Mouse (Mus musculus) neural tube, embryonic 14.5 days (tissue): ENCODE results near the gene Grip1. TPM values are rescaled to one million over a fixed set of nuclear protein-coding genes. Genes with fewer than 3 reads are reported as not detected.

ENCODE experiments used
- ATAC-seq: fragments of 200-750 bp; cut with Nextera tagmentation; 2 replicates; pipeline ENCODE4 v1.8.0; 2017; ENCODE audit warnings: low read depth, mild to moderate bottlenecking, moderate TSS enrichment, moderate library complexity
- H3K27ac ChIP-seq: fragments of 300-500 bp; sonication (generic); 2 replicates; pipeline ENCODE4 v1.5.1; 2014; ENCODE audit warnings: low read depth, mild to moderate bottlenecking, control low read depth, low read length, moderate library complexity, mixed read lengths
- H3K27me3 ChIP-seq: fragments of 300-500 bp; sonication (generic); 2 replicates; pipeline ENCODE4 v1.6.1; 2014; ENCODE audit warnings: low read length; ENCODE audit not compliant: control insufficient read depth, insufficient read depth
- H3K36me3 ChIP-seq: fragments of 300-500 bp; sonication (generic); 2 replicates; pipeline ENCODE4 v1.6.1; 2014; ENCODE audit warnings: low read length, mixed read lengths; ENCODE audit not compliant: control insufficient read depth, insufficient read depth
- H3K4me1 ChIP-seq: fragments of 300-500 bp; sonication (generic); 2 replicates; pipeline ENCODE4 v1.6.1; 2014; ENCODE audit warnings: low read length; ENCODE audit not compliant: control insufficient read depth, insufficient read depth
- H3K4me2 ChIP-seq: fragments of 300-500 bp; sonication (generic); 2 replicates; pipeline ENCODE4 v1.6.1; 2014; ENCODE audit warnings: mild to moderate bottlenecking, low read depth, low read length, control low read depth
- H3K4me3 ChIP-seq: fragments of 300-500 bp; sonication (generic); 2 replicates; pipeline ENCODE4 v1.5.1; 2014; ENCODE audit warnings: low read depth, low read length, control low read depth, mixed read lengths
- H3K9ac ChIP-seq: fragments of 300-500 bp; sonication (generic); replicated peaks from 2 replicates; pipeline ENCODE4 v1.6.1; 2014; ENCODE audit warnings: low read depth, mild to moderate bottlenecking, control low read depth, low read length, mixed read lengths
- H3K9me3 ChIP-seq: fragments of 300-500 bp; sonication (generic); 2 replicates; pipeline ENCODE4 v1.6.1; 2016; ENCODE audit warnings: low read length; ENCODE audit not compliant: control insufficient read depth
- WGBS: fragments of 180-500 bp; shearing (Covaris S2); extraction: QIAGEN DNeasy Blood & Tissue Kit; methylation state at CpG from one replicate; pipeline ENCODE4 v1.1.7; 2014; 5-methylcytosine and 5-hydroxymethylcytosine counted together
- polyA plus RNA-seq: library from polyadenylated mRNA; unstranded; fragments of >200 nt; fragmentation: Nextera tagmentation; extraction: Ambion mirVana; gene quantifications from 2 replicates; pipeline ENCODE4 v1.2.1, GENCODE M21; 2014

Grip1 gene
- polyA plus RNA-seq, 1 experiment from 2014 or later, result 27.0 TPM

DNA sequence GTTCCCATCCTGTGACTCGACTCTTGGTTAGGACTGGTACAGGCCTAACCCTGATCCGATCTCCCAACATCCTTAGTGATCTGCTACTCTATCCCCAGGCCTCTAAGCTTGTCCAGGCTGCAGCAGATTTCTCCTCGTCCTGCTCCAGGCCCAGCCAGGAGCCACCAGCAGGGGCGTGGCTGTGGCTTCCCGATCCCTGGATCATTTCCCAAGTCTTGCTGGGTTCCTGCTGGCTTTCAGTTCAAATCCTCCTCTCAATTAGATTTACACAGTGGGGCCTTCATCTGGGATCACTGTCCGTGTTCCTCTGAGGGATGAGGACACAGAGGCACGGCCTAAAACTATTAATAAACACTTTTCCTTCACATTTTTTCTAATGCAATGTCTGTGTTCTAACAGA lies 25.5 kb upstream of the Grip1 start:
- no peaks in the 10 kb centered on the region for H3K27me3 ChIP-seq
- no peak overlapping the region for H3K9ac ChIP-seq
- 66% methylated on average over 7 of the region's 7 CpGs for WGBS
- H3K9me3 ChIP-seq, result no peaks in the 10 kb centered on the region
- no peak overlapping the region for H3K4me3 ChIP-seq
- H3K36me3 ChIP-seq, result no peaks in the 10 kb centered on the region
- H3K27ac ChIP-seq, result no peak overlapping the region
- H3K4me2 ChIP-seq, result no peak overlapping the region
- no peak for ATAC-seq
- H3K4me1 ChIP-seq, result no peaks in the 10 kb centered on the region

- Histone ChIP-seq H3K9me3 (no peaks in the 10 kb centered on the region), H3K36me3 (no peaks in the 10 kb centered on the region), H3K4me3 (no peak overlapping the region), H3K27me3 (no peaks in the 10 kb centered on the region), H3K4me2 (no peak overlapping the region), H3K27ac (no peak overlapping the region), H3K9ac (no peak overlapping the region), H3K4me1 (no peaks in the 10 kb centered on the region)
- no peak for ATAC-seq
- 92% methylated on average over 7 of the region's 7 CpGs for WGBS
Observed at GRCm38 (mm10) chr10:119430240-119430639, 23.4 kb upstream of the Grip1 start.

DNA sequence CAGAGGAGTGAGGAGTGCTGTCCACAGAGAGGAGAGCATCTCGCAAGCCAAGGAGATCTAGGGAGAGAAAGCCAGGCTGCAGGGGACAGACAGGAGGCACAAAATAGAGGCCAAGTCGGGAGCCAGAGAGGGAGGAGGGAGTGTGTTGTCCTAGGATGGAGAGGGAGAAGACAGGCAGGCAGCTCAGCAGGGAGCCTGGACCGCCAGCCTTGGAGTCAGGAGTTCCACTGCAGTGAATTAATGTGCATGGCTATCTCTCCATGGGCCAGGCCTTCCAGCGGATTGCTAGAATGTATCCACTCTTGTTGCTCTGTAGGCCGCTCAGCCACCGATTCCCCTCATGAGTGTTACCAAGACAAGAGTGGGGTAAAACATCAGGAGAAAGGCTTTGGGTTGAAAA lies 21.8 kb upstream of the Grip1 start:
- no peak overlapping the region for H3K27ac ChIP-seq
- WGBS, result 66% methylated on average over 6 of the region's 6 CpGs
- no peaks in the 10 kb centered on the region for H3K9me3 ChIP-seq
- H3K9ac ChIP-seq, result no peak overlapping the region
- H3K27me3 ChIP-seq, result no peaks in the 10 kb centered on the region
- no peak for ATAC-seq
- H3K36me3 ChIP-seq, result no peaks in the 10 kb centered on the region
- H3K4me3 ChIP-seq, result no peak overlapping the region
- H3K4me2 ChIP-seq, result no peak overlapping the region
- no peaks in the 10 kb centered on the region for H3K4me1 ChIP-seq

DNA sequence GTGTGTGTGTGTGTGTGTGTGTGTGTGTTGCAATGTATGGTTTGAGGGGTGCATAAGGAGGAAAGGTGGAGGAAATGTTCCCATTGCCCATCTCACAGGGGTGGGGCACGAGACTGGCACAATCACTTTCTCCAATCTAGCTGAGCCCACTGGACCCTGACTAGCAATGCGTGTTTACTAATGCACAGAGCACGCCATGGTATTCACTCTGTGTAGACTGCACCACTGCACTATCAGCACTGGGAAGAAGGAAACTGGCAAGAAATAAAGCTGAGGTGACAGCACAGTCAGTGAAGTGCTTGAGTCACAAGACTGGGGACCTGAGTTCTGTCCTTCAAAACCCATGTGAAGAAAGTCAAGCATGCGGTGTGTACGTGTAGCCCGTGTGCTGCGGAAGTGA lies 17.8 kb upstream of the Grip1 start:
- no peaks in the 10 kb centered on the region for H3K9me3 ChIP-seq
- ATAC-seq, result no peak
- no peak overlapping the region for H3K4me2 ChIP-seq
- WGBS, result 94% methylated on average over 7 of the region's 7 CpGs
- no peak overlapping the region for H3K27ac ChIP-seq
- H3K9ac ChIP-seq, result no peak overlapping the region
- no peaks in the 10 kb centered on the region for H3K36me3 ChIP-seq
- no peaks in the 10 kb centered on the region for H3K4me1 ChIP-seq
- no peak overlapping the region for H3K4me3 ChIP-seq
- H3K27me3 ChIP-seq, result no peaks in the 10 kb centered on the region

DNA sequence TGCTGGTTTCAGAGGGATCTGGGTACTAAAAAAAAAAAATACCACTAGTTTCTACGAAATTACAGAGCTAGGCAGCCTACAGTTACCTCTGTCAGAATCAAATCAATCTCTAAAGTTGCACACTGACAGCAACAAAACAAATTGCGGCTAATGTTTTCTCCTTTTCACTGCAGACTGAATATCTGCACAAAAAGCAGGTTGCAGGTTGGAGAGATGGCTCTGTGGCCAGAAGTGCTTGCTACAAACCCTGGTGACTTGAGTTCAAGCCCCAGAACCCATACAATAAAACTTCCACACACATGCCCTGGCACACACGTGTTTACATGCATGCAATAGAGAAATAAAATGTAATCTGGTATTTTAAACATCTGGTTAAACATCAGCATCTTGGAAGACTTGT lies 16.3 kb upstream of the Grip1 start:
- no peak overlapping the region for H3K27ac ChIP-seq
- H3K4me3 ChIP-seq, result no peak overlapping the region
- no peaks in the 10 kb centered on the region for H3K36me3 ChIP-seq
- H3K4me2 ChIP-seq, result no peak overlapping the region
- H3K9me3 ChIP-seq, result no peaks in the 10 kb centered on the region
- no peak for ATAC-seq
- no peaks in the 10 kb centered on the region for H3K27me3 ChIP-seq
- no peaks in the 10 kb centered on the region for H3K4me1 ChIP-seq
- 80% methylated on average over 3 of the region's 3 CpGs for WGBS
- H3K9ac ChIP-seq, result no peak overlapping the region

GRCm38 (mm10) chr10:119441743-119442142 lies 11.9 kb upstream of the Grip1 start:
- H3K36me3 ChIP-seq, result no peaks in the 10 kb centered on the region
- WGBS, result 10% methylated on average over 6 of the region's 6 CpGs
- H3K27ac ChIP-seq, result no peak overlapping the region
- no peaks in the 10 kb centered on the region for H3K4me1 ChIP-seq
- no peaks in the 10 kb centered on the region for H3K9me3 ChIP-seq
- ATAC-seq, result no peak
- peak overlapping the region; percentile 14; the same call in 1 of the 2 replicates for H3K4me2 ChIP-seq
- H3K4me3 ChIP-seq, result no peak overlapping the region
- no peak overlapping the region for H3K9ac ChIP-seq
- no peaks in the 10 kb centered on the region for H3K27me3 ChIP-seq

- Histone ChIP-seq H3K9ac (no peak overlapping the region), H3K27me3 (no peaks in the 10 kb centered on the region), H3K4me2 (no peak overlapping the region), H3K4me3 (no peak overlapping the region), H3K36me3 (no peaks in the 10 kb centered on the region), H3K27ac (no peak overlapping the region), H3K9me3 (no peaks in the 10 kb centered on the region), H3K4me1 (no peaks in the 10 kb centered on the region)
- ATAC-seq, result no peak
- 89% methylated on average over 14 of the region's 14 CpGs for WGBS
Observed at GRCm38 (mm10) chr10:119447392-119447914, 6.2 kb upstream of the Grip1 start.

GRCm38 (mm10) chr10:119447930-119448329 lies 5.7 kb upstream of the Grip1 start:
- Histone ChIP-seq H3K4me2 (no peak overlapping the region), H3K4me1 (no peaks in the 10 kb centered on the region; the same call in 1 of the 2 replicates)
- 92% methylated on average over 3 of the region's 3 CpGs for WGBS

DNA sequence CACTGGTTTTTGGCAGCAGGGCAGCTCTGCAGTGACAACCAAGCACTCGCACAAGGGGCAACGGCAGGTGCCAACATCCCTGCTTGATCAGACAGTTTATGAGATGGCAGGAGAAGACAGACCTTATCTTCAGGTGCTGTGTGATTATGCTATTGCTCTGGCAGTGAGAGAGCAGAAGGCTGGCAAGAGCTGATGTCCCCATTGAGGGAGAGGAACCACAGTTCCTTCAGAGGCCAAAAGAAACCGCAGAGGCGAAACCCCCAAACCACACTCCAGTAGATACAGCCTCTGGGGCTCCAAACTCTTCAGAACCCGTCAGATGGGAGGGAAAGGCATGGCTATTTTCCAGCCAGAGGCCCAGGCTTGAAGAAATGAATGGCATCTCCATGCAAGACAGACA lies 932 bp upstream of the Grip1 start:
- H3K4me1 ChIP-seq, result peaks cover 10% of the 10 kb centered on the region
- peak overlapping the region; percentile 69 for H3K4me2 ChIP-seq
- no peaks in the 10 kb centered on the region for H3K9me3 ChIP-seq
- no peaks in the 10 kb centered on the region for H3K27me3 ChIP-seq
- no peak overlapping the region for H3K9ac ChIP-seq
- WGBS, result 43% methylated on average over 5 of the region's 5 CpGs
- 0 out of 2 replicates have a peak overlapping the region, but pooled peaks have one; percentile 16 for H3K27ac ChIP-seq
- peak overlapping the region; percentile 74 for H3K4me3 ChIP-seq
- ATAC-seq, result no peak
- H3K36me3 ChIP-seq, result no peaks in the 10 kb centered on the region

More at GRCm38 (mm10) chr10:119447930-119448329, 5.7 kb upstream of the Grip1 start:
- no peak overlapping the region for H3K27ac ChIP-seq
- no peak overlapping the region for H3K9ac ChIP-seq
- no peak overlapping the region for H3K4me3 ChIP-seq
- ATAC-seq, result no peak
- no peaks in the 10 kb centered on the region for H3K27me3 ChIP-seq
- no peaks in the 10 kb centered on the region for H3K36me3 ChIP-seq
- H3K9me3 ChIP-seq, result no peaks in the 10 kb centered on the region
